Mouse (Mus musculus): ENCODE data around the gene Zmynd19. TPM values are rescaled to one million over a fixed set of nuclear protein-coding genes. Genes with fewer than 3 reads are reported as not detected.

Gene Zmynd19
- polyA plus RNA-seq, 1 experiment from 2014 or later, result 20.7 TPM

DNA sequence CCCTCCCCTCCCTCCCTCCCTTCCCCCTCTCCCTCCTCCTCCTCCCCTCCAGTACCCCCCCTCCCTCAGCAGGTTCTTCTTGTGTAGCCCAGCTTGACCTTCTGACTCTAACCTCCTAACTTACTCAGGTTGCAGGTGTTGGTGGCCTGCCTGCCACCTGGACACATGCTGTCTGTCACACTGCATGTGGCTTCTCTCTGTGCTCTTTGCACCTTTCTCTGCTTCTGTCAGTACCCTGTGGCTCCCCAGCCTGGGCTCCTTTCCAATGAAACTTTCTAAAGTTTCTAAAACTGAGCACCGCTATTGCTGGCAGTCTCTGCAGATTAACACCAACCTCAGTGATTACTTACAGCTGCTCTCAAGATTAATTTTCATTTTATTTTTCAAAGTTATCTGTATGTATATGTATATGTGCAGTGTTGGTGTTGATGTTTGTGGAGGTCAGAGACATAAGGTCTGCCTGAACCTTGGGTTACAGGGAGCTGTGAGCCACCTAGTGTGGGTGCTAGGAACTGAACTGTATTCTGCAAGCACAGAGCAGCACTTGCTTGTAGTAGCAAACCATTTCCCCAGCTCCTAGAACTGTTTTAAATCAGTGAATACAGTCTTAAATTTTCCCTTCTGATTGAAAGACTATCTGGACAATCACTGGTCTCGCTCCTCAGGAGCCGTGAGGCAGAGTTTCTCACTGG is 51.1 kb downstream of the Zmynd19 start:
- H3K4me1 ChIP-seq, result 0 out of 2 replicates have a peak, but pooled peaks cover 2% of the 10 kb centered on the region
- H3K4me3 ChIP-seq, result no peak overlapping the region
- no peaks in the 10 kb centered on the region for H3K36me3 ChIP-seq
- no peaks in the 10 kb centered on the region for H3K9me3 ChIP-seq (replicated peaks)
- H3K27me3 ChIP-seq, result no peaks in the 10 kb centered on the region
- H3K9ac ChIP-seq, result no peak overlapping the region
- H3K27ac ChIP-seq, result no peak overlapping the region
- no peak overlapping the region for H3K4me2 ChIP-seq (replicated peaks)
- WGBS, result 87% methylated on average over 3 of the region's 3 CpGs
- ATAC-seq (ENCODE audit: low FRiP score), result no peak

DNA sequence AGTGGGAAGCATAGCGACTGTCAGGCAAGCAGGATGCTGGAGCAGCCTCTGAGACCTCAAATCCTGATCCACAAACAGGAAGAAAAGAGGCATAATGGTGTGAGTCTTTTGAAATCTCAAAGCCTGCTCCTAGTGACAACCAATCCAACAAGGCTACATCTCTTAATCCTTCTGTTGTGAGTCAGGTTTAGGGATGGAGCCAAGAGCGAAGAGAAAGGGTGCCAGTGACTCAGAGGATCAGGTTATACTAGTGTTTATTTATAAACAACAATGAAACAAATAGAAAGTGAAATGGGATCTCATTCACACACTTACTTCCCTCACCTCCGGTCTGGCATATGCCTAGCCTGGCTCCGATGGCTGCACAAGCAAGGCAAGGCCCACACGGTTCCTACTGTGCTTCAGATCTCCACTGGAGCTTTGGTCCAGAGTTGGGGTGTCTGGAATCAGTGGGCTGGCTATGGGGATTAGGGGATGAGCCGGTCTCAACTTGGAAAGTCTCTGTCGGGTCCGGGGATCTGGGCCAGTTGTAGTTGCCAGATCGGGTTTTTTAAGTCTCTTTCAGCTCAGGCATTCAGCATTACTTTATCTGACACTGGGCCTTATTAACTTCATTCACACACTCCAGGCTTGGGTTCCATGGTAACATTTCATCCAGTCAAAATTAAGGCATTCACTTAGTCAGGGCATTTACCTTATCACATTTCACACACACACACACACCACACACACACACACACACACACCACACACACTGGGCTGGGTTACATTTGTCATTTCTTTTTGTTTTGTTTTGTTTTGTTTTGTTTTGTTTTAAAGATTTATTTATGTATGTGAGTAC is 54.6 kb downstream of the Zmynd19 start:
- no peaks in the 10 kb centered on the region for H3K36me3 ChIP-seq
- ATAC-seq (ENCODE audit: low FRiP score), result no peak
- WGBS, result 78% methylated on average over 9 of the region's 9 CpGs
- H3K4me1 ChIP-seq, result 0 out of 2 replicates have a peak, but pooled peaks cover 2% of the 10 kb centered on the region
- H3K27me3 ChIP-seq, result no peaks in the 10 kb centered on the region
- no peak overlapping the region for H3K4me3 ChIP-seq
- no peak overlapping the region for H3K9ac ChIP-seq
- no peaks in the 10 kb centered on the region for H3K9me3 ChIP-seq (replicated peaks)
- no peak overlapping the region for H3K4me2 ChIP-seq (replicated peaks)
- no peak overlapping the region for H3K27ac ChIP-seq

DNA sequence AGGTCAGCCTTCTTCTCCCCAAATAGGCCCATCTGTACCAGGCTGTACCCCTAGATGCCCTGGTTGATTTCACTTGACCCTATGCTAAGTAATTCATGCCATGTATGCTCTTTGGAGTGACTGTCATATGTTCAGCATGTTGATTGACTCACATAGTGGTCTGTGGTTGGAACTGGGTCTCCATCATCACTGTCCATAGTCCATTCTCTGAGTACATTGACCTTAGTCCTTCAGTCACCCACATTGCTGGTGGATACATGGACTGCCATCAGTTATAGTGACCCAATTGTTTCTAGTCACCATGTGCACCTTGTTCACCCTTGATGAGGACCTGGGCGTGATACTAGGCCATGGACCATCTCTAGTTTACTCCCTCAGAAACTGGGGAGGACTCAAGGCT is 57.2 kb downstream of the Zmynd19 start:
- WGBS, result 89% methylated on average over 1 of the region's 1 CpGs
- Histone ChIP-seq H3K27ac (no peak overlapping the region), H3K4me1 (no peaks in the 10 kb centered on the region), H3K36me3 (no peaks in the 10 kb centered on the region), H3K4me2 (replicated peaks) (no peak overlapping the region), H3K4me3 (no peak overlapping the region), H3K9ac (no peak overlapping the region), H3K27me3 (no peaks in the 10 kb centered on the region), H3K9me3 (replicated peaks) (no peaks in the 10 kb centered on the region)
- no peak for ATAC-seq (ENCODE audit: low FRiP score)

DNA sequence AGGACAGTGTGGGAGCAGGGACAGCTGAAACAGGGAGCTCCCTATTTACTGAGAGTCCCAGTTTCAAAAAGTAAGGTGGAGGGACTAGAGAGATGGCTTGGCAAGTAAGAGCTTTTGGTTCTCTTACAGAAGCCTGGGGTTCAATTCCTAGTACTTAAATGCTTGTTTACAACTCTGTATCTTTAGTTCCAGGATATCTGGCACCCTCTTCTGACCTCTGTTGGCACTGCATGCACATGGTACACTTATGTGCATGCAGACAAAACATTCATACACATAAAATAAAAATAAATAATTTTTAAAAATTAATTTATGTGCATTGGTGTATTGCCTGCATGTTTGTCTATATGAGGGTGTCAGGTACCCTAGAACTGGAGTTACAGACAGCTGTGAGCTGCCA is 58.7 kb downstream of the Zmynd19 start:
- H3K27ac ChIP-seq, result no peak overlapping the region
- H3K36me3 ChIP-seq, result no peaks in the 10 kb centered on the region
- H3K27me3 ChIP-seq, result no peaks in the 10 kb centered on the region
- no peak overlapping the region for H3K9ac ChIP-seq
- H3K9me3 ChIP-seq (replicated peaks), result no peaks in the 10 kb centered on the region
- no peak overlapping the region for H3K4me2 ChIP-seq (replicated peaks)
- no peaks in the 10 kb centered on the region for H3K4me1 ChIP-seq
- ATAC-seq (ENCODE audit: low FRiP score), result no peak
- H3K4me3 ChIP-seq, result no peak overlapping the region

Small RNA genes lying within 50 kb of the gene (microRNA-seq; reads per million reads assigned to microRNA genes)
- not detected for gene Gm22875

Other genes starting within 250 kb of the Zmynd19 start
- gene Cacna1b, start 186.6 kb upstream of the Zmynd19 start, polyA plus RNA-seq (2016; fragmentation: Nextera tagmentation; extraction: Ambion mirVana), result 5.6 and 6.6 TPM in 2 replicates
- 126 and 134 TPM in 2 replicates for gene Ehmt1, start 30.2 kb upstream of the Zmynd19 start, polyA plus RNA-seq (2016; fragmentation: Nextera tagmentation; extraction: Ambion mirVana)
- 20.0 and 21.9 TPM in 2 replicates for gene Arrdc1, start 14.5 kb upstream of the Zmynd19 start, polyA plus RNA-seq (2016; fragmentation: Nextera tagmentation; extraction: Ambion mirVana)
- 28.5 and 29.9 TPM in 2 replicates for gene Dph7, start 12.6 kb downstream of the Zmynd19 start, polyA plus RNA-seq (2016; fragmentation: Nextera tagmentation; extraction: Ambion mirVana)
- gene Mrpl41, start 25.3 kb downstream of the Zmynd19 start, polyA plus RNA-seq (2016; fragmentation: Nextera tagmentation; extraction: Ambion mirVana), result 141 and 148 TPM in 2 replicates
- 3.8 and 5.0 TPM in 2 replicates for gene Pnpla7, start 26.2 kb downstream of the Zmynd19 start, polyA plus RNA-seq (2016; fragmentation: Nextera tagmentation; extraction: Ambion mirVana)
- gene Nsmf, start 104.6 kb downstream of the Zmynd19 start, polyA plus RNA-seq (2016; fragmentation: Nextera tagmentation; extraction: Ambion mirVana), result 108 and 115 TPM in 2 replicates
- gene Entpd8, start 130.5 kb downstream of the Zmynd19 start, polyA plus RNA-seq (2016; fragmentation: Nextera tagmentation; extraction: Ambion mirVana), result not detected in 2 replicates
- 0.14 and 0.22 TPM in 2 replicates for gene Noxa1, start 145.4 kb downstream of the Zmynd19 start, polyA plus RNA-seq (2016; fragmentation: Nextera tagmentation; extraction: Ambion mirVana)
- gene Nrarp, start 231.0 kb downstream of the Zmynd19 start, polyA plus RNA-seq (2016; fragmentation: Nextera tagmentation; extraction: Ambion mirVana), result 70.9 and 76.4 TPM in 2 replicates
- gene Tor4a, start 247.1 kb downstream of the Zmynd19 start, polyA plus RNA-seq (2016; fragmentation: Nextera tagmentation; extraction: Ambion mirVana), result 1.8 and 2.4 TPM in 2 replicates

Data from hindbrain, embryonic 12.5 days (tissue).